Mouse (Mus musculus): ENCODE results near the gene Phf14. TPM values are rescaled to one million over a fixed set of nuclear protein-coding genes. Genes with fewer than 3 reads are reported as not detected.

The Phf14 gene
- polyA plus RNA-seq, 1 experiment from 2014 or later: 52.9 TPM

GRCm38 (mm10) chr6:12089439-12089992 lies 181.9 kb downstream of the Phf14 start:
- WGBS: 74% methylated on average over 3 of the region's 3 CpGs
- Histone ChIP-seq H3K4me1 (ENCODE audit: control insufficient read depth, insufficient read depth, low read length) (no peaks in the 10 kb centered on the region), H3K27ac (ENCODE audit: low read length) (no peak overlapping the region), H3K27me3 (ENCODE audit: control insufficient read depth, insufficient read depth, low read length) (no peaks in the 10 kb centered on the region), H3K9me3 (replicated peaks; ENCODE audit: control insufficient read depth, low read length) (no peaks in the 10 kb centered on the region), H3K4me3 (replicated peaks; ENCODE audit: low read length) (no peak overlapping the region), H3K36me3 (ENCODE audit: control insufficient read depth, insufficient read depth, low read length) (no peaks in the 10 kb centered on the region), H3K9ac (ENCODE audit: low read length) (no peak overlapping the region), H3K4me2 (ENCODE audit: low read depth, low read length) (no peak overlapping the region)
- ATAC-seq (ENCODE audit: insufficient read depth, low FRiP score): no peak

- Histone ChIP-seq H3K9me3 (replicated peaks; ENCODE audit: control insufficient read depth, low read length) (no peaks in the 10 kb centered on the region), H3K4me2 (ENCODE audit: low read depth, low read length) (no peak overlapping the region), H3K4me3 (replicated peaks; ENCODE audit: low read length) (no peak overlapping the region), H3K27ac (ENCODE audit: low read length) (no peak overlapping the region), H3K36me3 (ENCODE audit: control insufficient read depth, insufficient read depth, low read length) (no peaks in the 10 kb centered on the region), H3K27me3 (ENCODE audit: control insufficient read depth, insufficient read depth, low read length) (no peaks in the 10 kb centered on the region), H3K4me1 (ENCODE audit: control insufficient read depth, insufficient read depth, low read length) (no peaks in the 10 kb centered on the region), H3K9ac (ENCODE audit: low read length) (no peak overlapping the region)
- WGBS: 65% methylated on average over 1 of the region's 1 CpGs
- no peak for ATAC-seq (ENCODE audit: insufficient read depth, low FRiP score)
These were observed 188.1 kb downstream of the Phf14 start for GRCm38 (mm10) chr6:12095716-12096115.

GRCm38 (mm10) chr6:12097125-12097524 lies 189.5 kb downstream of the Phf14 start:
- Histone ChIP-seq H3K9me3 (replicated peaks; ENCODE audit: control insufficient read depth, low read length) (no peaks in the 10 kb centered on the region), H3K4me1 (ENCODE audit: control insufficient read depth, insufficient read depth, low read length) (no peaks in the 10 kb centered on the region), H3K4me2 (ENCODE audit: low read depth, low read length) (no peak overlapping the region), H3K27me3 (ENCODE audit: control insufficient read depth, insufficient read depth, low read length) (no peaks in the 10 kb centered on the region), H3K9ac (ENCODE audit: low read length) (no peak overlapping the region), H3K4me3 (replicated peaks; ENCODE audit: low read length) (no peak overlapping the region), H3K36me3 (ENCODE audit: control insufficient read depth, insufficient read depth, low read length) (no peaks in the 10 kb centered on the region), H3K27ac (ENCODE audit: low read length) (no peak overlapping the region)
- no peak for ATAC-seq (ENCODE audit: insufficient read depth, low FRiP score)
- WGBS: 48% methylated on average over 4 of the region's 4 CpGs

- no peaks in the 10 kb centered on the region for H3K27me3 ChIP-seq (ENCODE audit: control insufficient read depth, insufficient read depth, low read length)
- no peak overlapping the region for H3K4me2 ChIP-seq (ENCODE audit: low read depth, low read length)
- no peaks in the 10 kb centered on the region for H3K9me3 ChIP-seq (replicated peaks; ENCODE audit: control insufficient read depth, low read length)
- no peaks in the 10 kb centered on the region for H3K36me3 ChIP-seq (ENCODE audit: control insufficient read depth, insufficient read depth, low read length)
- H3K4me3 ChIP-seq (replicated peaks; ENCODE audit: low read length): no peak overlapping the region
- 46% methylated on average over 4 of the region's 4 CpGs for WGBS
- no peak overlapping the region for H3K27ac ChIP-seq (ENCODE audit: low read length)
- no peak overlapping the region for H3K9ac ChIP-seq (ENCODE audit: low read length)
- H3K4me1 ChIP-seq (ENCODE audit: control insufficient read depth, insufficient read depth, low read length): no peaks in the 10 kb centered on the region
- no peak for ATAC-seq (ENCODE audit: insufficient read depth, low FRiP score)
These were observed 197.5 kb downstream of the Phf14 start for GRCm38 (mm10) chr6:12105144-12105543.

GRCm38 (mm10) chr6:12107326-12107725 lies 199.7 kb downstream of the Phf14 start:
- WGBS: 58% methylated on average over 10 of the region's 10 CpGs
- Histone ChIP-seq H3K4me2 (ENCODE audit: low read depth, low read length) (no peak overlapping the region), H3K9me3 (replicated peaks; ENCODE audit: control insufficient read depth, low read length) (no peaks in the 10 kb centered on the region), H3K4me3 (replicated peaks; ENCODE audit: low read length) (no peak overlapping the region), H3K27me3 (ENCODE audit: control insufficient read depth, insufficient read depth, low read length) (no peaks in the 10 kb centered on the region), H3K27ac (ENCODE audit: low read length) (no peak overlapping the region), H3K9ac (ENCODE audit: low read length) (no peak overlapping the region), H3K4me1 (ENCODE audit: control insufficient read depth, insufficient read depth, low read length) (no peaks in the 10 kb centered on the region), H3K36me3 (ENCODE audit: control insufficient read depth, insufficient read depth, low read length) (no peaks in the 10 kb centered on the region)
- ATAC-seq (ENCODE audit: insufficient read depth, low FRiP score): no peak

GRCm38 (mm10) chr6:12107786-12108185 lies 200.2 kb downstream of the Phf14 start:
- Histone ChIP-seq H3K4me3 (replicated peaks; ENCODE audit: low read length) (no peak overlapping the region), H3K4me1 (ENCODE audit: control insufficient read depth, insufficient read depth, low read length) (no peaks in the 10 kb centered on the region), H3K9ac (ENCODE audit: low read length) (no peak overlapping the region), H3K27me3 (ENCODE audit: control insufficient read depth, insufficient read depth, low read length) (no peaks in the 10 kb centered on the region), H3K36me3 (ENCODE audit: control insufficient read depth, insufficient read depth, low read length) (no peaks in the 10 kb centered on the region), H3K27ac (ENCODE audit: low read length) (no peak overlapping the region), H3K9me3 (replicated peaks; ENCODE audit: control insufficient read depth, low read length) (no peaks in the 10 kb centered on the region), H3K4me2 (ENCODE audit: low read depth, low read length) (no peak overlapping the region)
- ATAC-seq (ENCODE audit: insufficient read depth, low FRiP score): no peak
- WGBS: 26% methylated on average over 8 of the region's 8 CpGs

GRCm38 (mm10) chr6:12116926-12117818 lies 209.6 kb downstream of the Phf14 start:
- H3K36me3 ChIP-seq (ENCODE audit: control insufficient read depth, insufficient read depth, low read length): no peaks in the 10 kb centered on the region
- 0 out of 2 replicates have a peak, but pooled peaks cover 3% of the 10 kb centered on the region for H3K4me1 ChIP-seq (ENCODE audit: control insufficient read depth, insufficient read depth, low read length)
- H3K4me3 ChIP-seq (replicated peaks; ENCODE audit: low read length): no peak overlapping the region
- 38% methylated on average over 11 of the region's 11 CpGs for WGBS
- H3K27ac ChIP-seq (ENCODE audit: low read length): peak overlapping the region; percentile 4; the same call in 1 of the 2 replicates
- H3K27me3 ChIP-seq (ENCODE audit: control insufficient read depth, insufficient read depth, low read length): no peaks in the 10 kb centered on the region
- no peak overlapping the region for H3K4me2 ChIP-seq (ENCODE audit: low read depth, low read length)
- H3K9me3 ChIP-seq (replicated peaks; ENCODE audit: control insufficient read depth, low read length): no peaks in the 10 kb centered on the region
- no peak for ATAC-seq (ENCODE audit: insufficient read depth, low FRiP score)
- H3K9ac ChIP-seq (ENCODE audit: low read length): no peak overlapping the region

GRCm38 (mm10) chr6:12117819-12118570 lies 210.4 kb downstream of the Phf14 start:
- no peaks in the 10 kb centered on the region for H3K9me3 ChIP-seq (replicated peaks; ENCODE audit: control insufficient read depth, low read length)
- H3K4me3 ChIP-seq (replicated peaks; ENCODE audit: low read length): no peak overlapping the region
- 23% methylated on average over 9 of the region's 9 CpGs for WGBS
- no peak overlapping the region for H3K9ac ChIP-seq (ENCODE audit: low read length)
- 0 out of 2 replicates have a peak, but pooled peaks have one; percentile 13 for ATAC-seq (ENCODE audit: insufficient read depth, low FRiP score)
- no peaks in the 10 kb centered on the region for H3K27me3 ChIP-seq (ENCODE audit: control insufficient read depth, insufficient read depth, low read length)
- 0 out of 2 replicates have a peak, but pooled peaks cover 3% of the 10 kb centered on the region for H3K4me1 ChIP-seq (ENCODE audit: control insufficient read depth, insufficient read depth, low read length)
- no peak overlapping the region for H3K27ac ChIP-seq (ENCODE audit: low read length)
- H3K4me2 ChIP-seq (ENCODE audit: low read depth, low read length): no peak overlapping the region
- H3K36me3 ChIP-seq (ENCODE audit: control insufficient read depth, insufficient read depth, low read length): no peaks in the 10 kb centered on the region

GRCm38 (mm10) chr6:12122759-12123158 lies 215.2 kb downstream of the Phf14 start:
- no peaks in the 10 kb centered on the region for H3K27me3 ChIP-seq (ENCODE audit: control insufficient read depth, insufficient read depth, low read length)
- no peak overlapping the region for H3K4me2 ChIP-seq (ENCODE audit: low read depth, low read length)
- no peaks in the 10 kb centered on the region for H3K9me3 ChIP-seq (replicated peaks; ENCODE audit: control insufficient read depth, low read length)
- H3K9ac ChIP-seq (ENCODE audit: low read length): no peak overlapping the region
- ATAC-seq (ENCODE audit: insufficient read depth, low FRiP score): no peak
- H3K4me3 ChIP-seq (replicated peaks; ENCODE audit: low read length): no peak overlapping the region
- no peak overlapping the region for H3K27ac ChIP-seq (ENCODE audit: low read length)
- H3K4me1 ChIP-seq (ENCODE audit: control insufficient read depth, insufficient read depth, low read length): no peaks in the 10 kb centered on the region
- H3K36me3 ChIP-seq (ENCODE audit: control insufficient read depth, insufficient read depth, low read length): no peaks in the 10 kb centered on the region

Data from stomach, embryonic 16.5 days (tissue).